Mouse (Mus musculus) bone marrow macrophage, adult 2 months (primary cell): ENCODE results near the gene Sh3pxd2a. TPM values are rescaled to one million over a fixed set of nuclear protein-coding genes. Genes with fewer than 3 reads are reported as not detected.

Source experiments
- H3K27ac ChIP-seq: 2 replicates; pipeline ENCODE4 v1.5.1; 2012; ENCODE audit warnings: low read depth, low read length; ENCODE audit not compliant: insufficient read depth
- H3K4me1 ChIP-seq: 2 replicates; pipeline ENCODE4 v1.6.1; 2012; ENCODE audit warnings: low read length; ENCODE audit not compliant: control insufficient read depth, insufficient read depth
- H3K4me3 ChIP-seq: 2 replicates; pipeline ENCODE4 v1.5.1; 2012; ENCODE audit warnings: mild to moderate bottlenecking, low read length, moderate library complexity; ENCODE audit not compliant: insufficient read depth
- CTCF ChIP-seq: IDR thresholded peaks from 2 replicates; pipeline ENCODE4 v1.5.1; 2012; ENCODE audit warnings: low read depth, mild to moderate bottlenecking, low read length, moderate library complexity
- POLR2A ChIP-seq: IDR thresholded peaks from 2 replicates; pipeline ENCODE4 v1.6.1; 2012; ENCODE audit warnings: mild to moderate bottlenecking, low read depth, low read length, borderline replicate concordance
- polyA plus RNA-seq: library from polyadenylated mRNA; stranded (reverse); fragments of >200 nt; gene quantifications from 2 replicates; pipeline ENCODE4 v1.2.4, GENCODE M21; 2012; ENCODE audit not compliant: missing spikeins, insufficient read depth, insufficient read length

Gene Sh3pxd2a
- polyA plus RNA-seq, 1 experiment = 12.7 TPM

DNA sequence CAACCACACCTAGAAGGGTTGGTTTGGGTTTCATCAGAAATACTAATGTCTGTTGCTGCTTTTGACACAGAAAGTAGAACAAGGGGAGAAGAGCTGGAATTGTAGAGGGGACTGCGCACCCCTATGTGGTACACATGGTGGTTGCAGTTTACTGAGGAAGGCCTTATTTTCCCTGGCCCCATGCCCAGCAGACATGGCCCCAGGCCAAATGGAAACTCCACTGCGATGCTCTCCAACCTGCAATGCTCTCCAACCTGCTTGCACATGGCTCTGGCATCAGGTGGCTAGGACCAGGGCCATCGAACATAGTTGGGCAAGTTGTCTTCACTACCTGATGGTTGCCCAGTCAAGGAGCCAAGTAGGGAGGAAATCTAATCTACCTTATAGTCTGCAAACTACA lies 35.0 kb downstream of the Sh3pxd2a start:
- TF ChIP-seq POLR2A (no peak), CTCF (no peak)
- Histone ChIP-seq H3K27ac (no peak overlapping the region), H3K4me1 (peaks cover 23% of the 10 kb centered on the region)

DNA sequence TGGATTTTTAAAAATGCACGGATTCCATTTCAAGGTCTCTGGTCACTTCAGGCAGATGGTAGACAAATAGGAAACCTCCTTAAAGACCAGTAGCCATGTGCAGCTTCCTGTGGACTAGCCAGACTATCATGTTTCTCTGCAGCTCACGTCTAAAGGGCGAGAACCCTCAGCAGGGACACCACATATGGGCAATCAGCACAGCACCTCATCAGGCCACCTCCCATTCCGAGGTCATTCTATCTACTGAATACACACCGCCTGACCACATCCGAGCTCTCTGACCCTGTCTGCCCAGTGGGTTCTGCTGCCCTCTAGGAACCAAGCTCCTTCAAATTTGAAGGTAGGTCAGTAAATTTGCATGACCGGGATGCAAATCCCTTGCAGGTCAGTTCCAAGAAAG lies 35.4 kb downstream of the Sh3pxd2a start:
- peaks cover 23% of the 10 kb centered on the region for H3K4me1 ChIP-seq
- no peak overlapping the region for H3K27ac ChIP-seq
- no peak overlapping the region for H3K4me3 ChIP-seq
- TF ChIP-seq CTCF = no peak
- TF ChIP-seq POLR2A = no peak

More for the DNA sequence above, 35.0 kb downstream of the Sh3pxd2a start:
- H3K4me3 ChIP-seq = no peak overlapping the region

DNA sequence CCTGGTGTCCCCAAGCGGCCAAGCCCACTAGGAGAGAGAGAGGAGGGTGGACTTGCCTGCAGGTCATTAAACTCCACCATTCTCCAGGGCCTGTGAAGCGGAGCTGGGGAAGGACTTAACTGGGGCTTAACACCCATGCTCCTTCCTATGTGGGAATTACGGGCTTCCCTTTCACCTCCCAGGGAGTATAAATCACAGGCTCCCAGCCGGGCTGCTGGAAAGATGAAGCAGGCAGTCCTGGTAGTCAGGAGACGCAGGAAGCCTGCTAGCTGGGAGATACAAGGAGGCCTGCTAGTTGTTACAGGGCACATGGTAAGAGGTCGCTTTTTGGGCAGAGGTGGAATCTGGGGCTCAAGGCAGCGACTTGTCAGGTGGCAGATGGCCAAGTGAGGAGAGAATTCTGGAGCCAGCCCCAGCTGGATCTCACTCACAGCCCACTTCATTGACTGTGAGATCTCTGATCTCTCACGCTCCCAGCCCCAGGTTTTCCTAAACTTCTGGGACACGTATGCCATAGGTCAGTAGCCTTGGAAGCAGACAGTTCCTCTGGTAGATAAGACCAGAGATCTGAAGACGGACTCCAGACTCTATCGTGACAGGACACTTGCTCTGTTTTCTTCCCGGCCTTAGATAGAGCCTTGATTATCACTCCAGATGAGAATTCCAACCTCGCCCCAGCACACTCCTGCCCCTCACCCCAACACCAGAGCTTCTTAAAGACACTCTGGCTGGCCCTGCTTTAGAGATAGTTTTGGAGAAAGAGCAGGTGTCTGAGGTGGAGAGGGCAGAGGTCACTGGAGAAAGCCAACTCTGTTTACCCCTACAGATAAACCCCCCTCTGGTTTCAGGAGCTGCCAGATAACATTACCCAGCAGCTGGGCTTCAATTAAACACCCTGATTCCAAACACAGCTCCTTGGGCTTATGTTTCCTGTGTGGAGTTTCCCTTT lies 36.1 kb downstream of the Sh3pxd2a start:
- no peak overlapping the region for H3K4me3 ChIP-seq
- no peak overlapping the region for H3K27ac ChIP-seq
- peaks cover 18% of the 10 kb centered on the region for H3K4me1 ChIP-seq
- TF ChIP-seq CTCF = no peak
- TF ChIP-seq POLR2A = no peak

DNA sequence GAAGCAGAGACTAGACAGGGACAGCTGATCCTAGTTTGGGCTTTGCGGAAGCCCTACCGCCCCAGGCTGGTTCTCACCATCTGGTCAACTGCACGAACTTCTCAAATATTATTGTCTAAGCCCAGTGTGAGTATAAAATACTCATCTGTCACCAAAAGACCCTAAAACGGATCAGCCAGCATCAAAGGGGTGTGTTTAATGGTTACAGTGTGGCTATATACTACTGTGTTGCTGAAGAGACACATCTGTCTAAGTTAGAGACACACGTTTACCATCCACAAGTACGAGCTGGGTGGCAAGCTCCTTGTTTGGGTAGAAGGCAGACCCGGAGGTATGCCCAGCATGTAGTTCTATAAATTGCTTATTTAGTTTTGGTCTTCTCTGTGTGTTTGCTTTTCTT lies 40.6 kb downstream of the Sh3pxd2a start:
- no peak for TF ChIP-seq POLR2A
- no peak for TF ChIP-seq CTCF
- Histone ChIP-seq H3K27ac (no peak overlapping the region), H3K4me1 (no peaks in the 10 kb centered on the region), H3K4me3 (no peak overlapping the region)

DNA sequence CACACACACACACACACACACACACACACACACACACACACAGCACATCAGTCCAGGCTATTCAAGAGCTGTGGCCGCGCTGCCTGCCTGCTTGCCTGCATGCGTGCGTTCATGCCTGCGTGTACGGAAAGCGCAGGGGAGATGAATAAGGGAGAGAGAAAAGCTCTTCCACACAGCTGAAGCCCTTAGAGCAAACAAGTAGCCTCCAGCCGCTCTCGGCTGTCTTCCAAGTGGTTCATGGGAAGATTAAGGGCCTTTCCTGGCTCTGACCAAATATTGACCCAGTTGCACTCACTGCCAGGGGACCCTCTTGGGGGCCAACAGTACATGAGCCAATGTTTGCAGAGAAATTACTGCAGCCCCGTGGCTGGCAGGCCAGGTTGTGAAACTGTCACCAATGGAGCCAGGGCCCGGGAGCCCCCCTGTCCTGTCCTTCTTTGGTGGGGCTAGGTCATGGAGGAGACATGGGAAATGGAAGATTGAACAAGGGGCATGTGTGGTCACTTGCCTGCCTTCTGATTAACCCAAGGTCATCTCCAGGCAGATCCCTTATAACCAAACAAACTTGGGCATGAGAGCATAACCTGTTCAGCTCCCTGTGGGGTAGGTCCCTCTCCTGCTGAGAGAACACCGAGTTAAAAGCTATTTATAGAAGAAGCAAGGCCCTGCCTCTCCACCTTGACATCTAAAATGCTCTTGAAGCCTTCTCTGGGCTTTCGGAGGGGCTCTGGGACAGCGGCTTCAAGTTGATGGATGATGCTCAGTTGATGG lies 42.9 kb downstream of the Sh3pxd2a start:
- TF ChIP-seq CTCF (no peak), POLR2A (no peak)
- Histone ChIP-seq H3K27ac (no peak overlapping the region), H3K4me3 (no peak overlapping the region), H3K4me1 (no peaks in the 10 kb centered on the region)

DNA sequence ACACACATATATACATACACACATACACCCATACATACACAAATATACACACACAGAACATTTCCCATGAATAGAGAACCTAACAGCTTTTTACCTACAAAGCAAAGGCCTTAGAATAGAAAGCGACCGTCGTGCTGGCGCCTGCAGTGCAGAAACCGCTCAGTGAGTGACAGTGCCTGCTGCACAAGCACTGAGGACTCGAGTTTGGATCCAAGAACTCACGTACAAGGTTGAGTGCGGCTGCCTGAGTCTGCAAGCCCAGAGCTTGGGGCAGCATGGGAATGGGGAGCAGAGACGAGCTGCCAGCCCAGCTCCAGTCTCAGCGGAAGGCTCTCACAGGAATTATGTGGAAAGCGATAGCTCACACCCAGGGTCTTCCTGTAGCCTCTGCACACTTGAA lies 43.7 kb downstream of the Sh3pxd2a start:
- H3K4me3 ChIP-seq = no peak overlapping the region
- no peak overlapping the region for H3K27ac ChIP-seq
- TF ChIP-seq POLR2A = no peak
- no peak for TF ChIP-seq CTCF
- H3K4me1 ChIP-seq = no peaks in the 10 kb centered on the region

DNA sequence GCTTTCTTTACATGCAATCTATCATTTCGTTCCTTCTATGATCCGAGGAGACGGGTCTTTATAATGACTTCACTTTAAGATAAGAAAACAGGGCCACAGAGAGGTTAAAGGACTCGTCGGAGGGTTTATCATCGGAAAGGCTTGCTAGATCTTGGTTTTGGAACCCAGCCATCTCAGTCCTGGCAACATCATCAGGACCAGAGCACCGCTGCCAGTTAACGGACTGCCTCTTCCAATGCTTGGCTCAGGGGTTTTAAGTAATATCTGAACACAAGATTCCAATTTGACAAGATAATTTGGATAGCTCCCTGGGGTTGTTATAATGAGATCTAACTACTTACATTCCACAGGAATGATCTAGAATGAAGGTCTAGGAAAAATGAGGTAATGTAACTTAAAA lies 45.0 kb downstream of the Sh3pxd2a start:
- Histone ChIP-seq H3K4me1 (no peaks in the 10 kb centered on the region), H3K27ac (no peak overlapping the region), H3K4me3 (no peak overlapping the region)
- TF ChIP-seq CTCF = no peak
- TF ChIP-seq POLR2A = no peak

DNA sequence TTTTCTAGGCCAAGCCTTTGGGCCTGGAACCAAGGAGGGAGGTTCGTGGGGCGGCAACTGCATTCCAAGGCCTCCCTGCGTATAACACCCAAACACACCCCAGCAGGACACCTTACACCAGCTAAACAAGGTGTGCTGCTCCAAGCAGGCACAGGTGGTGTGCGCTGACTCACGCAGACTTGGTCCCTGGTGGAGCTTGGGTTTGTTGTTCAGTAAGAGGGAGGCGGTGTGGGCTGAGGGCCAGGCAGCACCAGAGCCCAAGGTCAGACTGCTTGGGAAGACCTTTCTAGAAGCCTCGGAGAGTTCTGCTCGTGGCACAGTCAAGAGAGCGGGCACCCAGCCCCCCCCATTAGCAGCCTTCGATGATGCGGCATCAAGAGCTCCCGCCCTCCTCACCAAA lies 48.0 kb downstream of the Sh3pxd2a start:
- Histone ChIP-seq H3K27ac (no peak overlapping the region), H3K4me1 (no peaks in the 10 kb centered on the region), H3K4me3 (no peak overlapping the region)
- TF ChIP-seq POLR2A (no peak), CTCF (no peak)

DNA sequence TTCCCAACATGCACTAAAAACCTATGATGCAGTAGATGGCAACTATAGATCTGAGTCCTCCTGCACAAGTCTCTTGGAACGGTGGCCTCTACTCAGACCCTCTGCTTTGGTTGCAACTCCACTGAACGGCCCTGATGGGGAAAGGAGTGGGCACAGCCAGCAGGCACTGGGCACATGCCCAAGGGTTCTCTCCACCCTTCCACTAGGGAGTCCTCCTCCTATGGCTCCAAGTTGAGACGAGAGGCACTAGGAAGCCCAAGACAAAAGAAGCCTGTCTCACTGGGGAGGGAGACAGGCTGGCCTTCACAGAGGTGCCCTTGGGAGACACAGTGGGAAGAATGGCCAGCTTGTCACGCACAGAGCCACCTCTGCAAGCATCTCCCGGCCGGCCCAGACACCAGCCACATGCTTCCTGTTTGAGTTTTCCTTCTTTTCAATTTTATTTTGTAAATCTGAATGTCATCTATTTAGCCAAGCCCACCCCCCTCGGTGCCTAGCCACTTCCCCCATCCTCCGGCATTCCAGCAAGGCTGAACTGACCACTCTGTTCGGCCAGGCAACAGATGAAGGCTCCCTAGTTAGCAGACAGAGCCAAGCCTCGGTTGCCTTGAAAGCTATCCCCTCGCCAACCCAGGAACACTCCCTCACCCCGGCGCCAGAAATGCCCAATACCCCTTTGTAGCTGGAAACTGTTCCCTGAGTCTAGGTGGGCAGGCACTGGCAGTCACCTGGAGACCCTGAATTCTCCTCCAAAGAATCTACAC lies 49.9 kb downstream of the Sh3pxd2a start:
- no peaks in the 10 kb centered on the region for H3K4me1 ChIP-seq
- no peak overlapping the region for H3K27ac ChIP-seq
- no peak overlapping the region for H3K4me3 ChIP-seq
- TF ChIP-seq POLR2A (no peak), CTCF (no peak)

DNA sequence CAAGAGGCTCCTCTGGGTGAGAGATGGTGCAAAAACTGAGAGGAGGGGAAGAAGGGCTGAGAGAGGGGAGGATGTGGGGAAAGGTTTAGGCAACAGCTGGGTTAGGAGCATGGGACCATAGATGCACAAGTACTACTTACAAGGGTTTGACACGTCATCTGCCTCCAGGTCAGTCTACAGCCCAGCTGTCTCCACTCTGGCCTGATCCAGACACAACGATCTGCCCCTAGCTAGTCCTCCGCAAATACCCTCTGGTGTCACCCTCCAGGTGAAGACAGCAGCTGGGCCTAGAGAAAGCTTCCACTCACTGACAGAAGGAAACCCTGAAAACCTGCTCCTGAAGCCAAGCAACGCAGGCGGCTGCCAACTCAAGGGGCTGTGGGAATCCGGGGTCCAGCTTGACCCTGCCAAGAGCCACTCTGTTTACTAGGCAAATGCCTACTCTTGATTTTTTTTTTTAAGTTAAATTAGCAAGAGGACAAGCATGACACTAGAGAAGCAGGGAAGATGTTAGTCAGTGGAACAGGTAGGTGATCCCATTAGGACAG lies 50.7 kb downstream of the Sh3pxd2a start:
- TF ChIP-seq CTCF (no peak), POLR2A (no peak)
- peaks cover 4% of the 10 kb centered on the region; the same call in 1 of the 2 replicates for H3K4me1 ChIP-seq
- H3K27ac ChIP-seq = no peak overlapping the region
- no peak overlapping the region for H3K4me3 ChIP-seq
